Mouse (Mus musculus) urinary bladder, postnatal 25 days (tissue): ENCODE results near the gene Ank3.
A peak's percentile ranks its signal among the peaks of the same experiment; 100 is the strongest.

Experiments
- DNase-seq: peaks from one replicate; pipeline ENCODE4 v3.0.0; 2022; ENCODE audit warnings: low spot score

The Ank3 gene

DNA sequence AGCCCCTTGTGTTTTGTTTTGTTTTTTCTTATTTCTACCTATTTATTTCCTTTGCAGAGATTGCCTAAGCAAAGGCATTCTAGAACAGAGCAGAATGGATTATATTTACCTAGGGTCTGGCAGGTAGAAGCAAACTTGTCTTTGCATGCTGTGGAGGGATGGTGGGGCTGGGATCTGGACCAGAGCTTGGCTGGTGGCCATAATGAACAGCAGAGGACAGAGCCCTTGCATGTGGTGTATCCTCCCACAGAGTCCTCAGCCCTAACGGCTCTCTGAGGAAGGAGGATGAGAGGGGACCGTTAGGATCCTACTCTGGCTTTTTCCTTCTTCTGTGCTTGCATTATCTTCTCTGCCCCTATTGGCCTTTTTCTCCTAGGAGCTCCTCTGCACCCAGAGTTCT, 79.1 kb downstream of the Ank3 start:
- no peak for DNase-seq

DNA sequence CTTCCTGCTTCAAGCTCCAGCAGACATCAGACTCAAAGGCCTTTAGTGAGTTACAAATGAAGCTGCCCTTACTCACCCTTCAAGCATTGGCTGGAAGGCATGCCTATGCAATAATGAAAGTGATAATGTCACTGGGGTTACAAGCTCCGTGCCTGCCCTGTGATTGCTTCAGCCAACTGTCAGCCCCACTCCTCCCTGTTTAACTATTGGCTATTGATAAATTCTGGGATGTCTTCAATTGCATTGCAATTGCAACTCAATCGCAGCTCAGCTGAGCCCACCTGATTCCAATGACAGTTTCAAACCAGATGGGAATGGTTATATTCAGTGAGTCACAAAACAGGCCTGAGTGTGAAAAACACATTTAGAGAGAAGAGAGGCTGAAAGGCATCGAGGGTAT, 80.3 kb downstream of the Ank3 start:
- DNase-seq = no peak

DNA sequence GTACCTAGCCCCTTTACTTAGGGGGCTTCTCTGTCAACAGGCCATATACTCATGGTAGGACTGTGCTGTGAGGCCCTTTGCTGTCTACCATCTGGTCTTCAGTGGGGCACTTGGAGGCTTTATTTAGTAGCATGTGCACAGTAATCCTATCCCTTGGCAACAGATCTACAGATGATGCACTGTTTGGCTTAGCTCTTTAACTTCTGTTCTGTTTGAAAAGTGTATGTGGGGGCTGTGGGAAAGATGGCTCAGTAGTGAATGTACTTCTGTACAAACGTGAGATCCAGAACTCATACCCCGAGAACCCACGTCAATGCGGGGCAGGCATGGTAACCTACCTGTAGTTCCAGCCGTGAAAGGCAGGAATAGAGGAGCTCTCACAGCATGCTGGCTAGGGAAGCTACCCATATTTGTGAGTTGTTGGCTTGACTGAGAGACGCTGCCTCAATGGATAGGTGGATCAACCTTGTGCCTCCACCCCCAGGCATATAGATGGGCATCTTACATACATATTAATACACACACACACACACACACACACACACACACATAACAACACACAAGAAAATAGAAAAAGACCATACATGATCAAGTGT, 86.7 kb downstream of the Ank3 start:
- DNase-seq = no peak

DNA sequence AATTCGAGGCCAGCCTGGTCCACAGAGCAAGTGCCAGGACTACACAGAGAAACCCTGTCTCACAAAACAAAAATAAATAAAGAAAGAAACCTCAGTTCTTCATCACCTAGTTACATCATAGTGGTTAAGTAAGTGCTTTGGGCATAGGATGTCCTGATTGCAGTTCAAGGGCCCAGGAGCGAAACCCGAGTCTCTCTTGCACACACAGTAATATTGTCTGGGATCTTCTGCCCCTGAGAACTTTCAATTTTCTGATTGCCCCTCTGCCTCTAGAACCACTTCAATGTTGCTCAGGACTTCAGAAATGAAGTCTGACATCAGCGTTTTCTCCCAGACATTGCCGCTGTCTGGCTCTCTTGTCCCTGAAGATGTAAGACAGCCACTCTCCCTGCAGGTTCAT, 91.6 kb downstream of the Ank3 start:
- no peak for DNase-seq

DNA sequence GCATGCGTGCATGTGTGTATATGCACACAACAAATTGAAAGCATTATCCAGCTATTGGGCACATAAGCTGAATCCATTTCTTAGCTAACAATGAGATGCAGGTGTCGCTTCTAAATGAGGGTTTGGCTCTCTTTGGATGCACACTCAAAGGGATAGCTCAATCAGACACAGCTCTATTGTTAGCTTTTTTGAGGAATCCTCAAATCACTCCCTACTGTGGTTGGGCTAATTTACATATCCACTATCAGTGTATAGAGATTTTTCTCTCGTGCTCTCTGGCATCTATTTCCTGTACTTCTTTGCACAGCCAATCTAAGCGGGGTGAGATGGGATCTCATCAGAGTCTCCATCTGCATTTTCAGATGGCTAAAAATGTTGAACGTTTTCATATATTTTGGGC, 93.4 kb downstream of the Ank3 start:
- no peak for DNase-seq

DNA sequence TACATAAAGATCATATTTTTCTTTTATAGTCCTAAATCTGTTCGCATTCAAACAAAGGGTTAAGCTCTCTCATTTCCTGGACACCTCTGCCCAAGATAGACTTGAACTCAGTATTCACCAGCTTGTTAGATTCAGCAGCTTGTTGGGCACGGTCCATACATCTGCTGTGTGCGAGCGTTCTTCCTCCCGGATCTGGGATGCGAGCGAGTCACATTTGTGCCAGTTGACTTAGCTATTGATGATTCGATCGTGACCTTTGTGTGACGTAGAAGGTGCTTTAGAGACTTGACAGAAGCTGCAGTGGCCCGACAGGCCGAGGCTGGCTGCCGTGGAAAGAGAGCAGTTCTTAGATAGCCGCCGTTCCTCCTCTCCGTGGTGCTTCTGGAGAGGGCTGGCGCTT, 98.8 kb downstream of the Ank3 start:
- no peak for DNase-seq

DNA sequence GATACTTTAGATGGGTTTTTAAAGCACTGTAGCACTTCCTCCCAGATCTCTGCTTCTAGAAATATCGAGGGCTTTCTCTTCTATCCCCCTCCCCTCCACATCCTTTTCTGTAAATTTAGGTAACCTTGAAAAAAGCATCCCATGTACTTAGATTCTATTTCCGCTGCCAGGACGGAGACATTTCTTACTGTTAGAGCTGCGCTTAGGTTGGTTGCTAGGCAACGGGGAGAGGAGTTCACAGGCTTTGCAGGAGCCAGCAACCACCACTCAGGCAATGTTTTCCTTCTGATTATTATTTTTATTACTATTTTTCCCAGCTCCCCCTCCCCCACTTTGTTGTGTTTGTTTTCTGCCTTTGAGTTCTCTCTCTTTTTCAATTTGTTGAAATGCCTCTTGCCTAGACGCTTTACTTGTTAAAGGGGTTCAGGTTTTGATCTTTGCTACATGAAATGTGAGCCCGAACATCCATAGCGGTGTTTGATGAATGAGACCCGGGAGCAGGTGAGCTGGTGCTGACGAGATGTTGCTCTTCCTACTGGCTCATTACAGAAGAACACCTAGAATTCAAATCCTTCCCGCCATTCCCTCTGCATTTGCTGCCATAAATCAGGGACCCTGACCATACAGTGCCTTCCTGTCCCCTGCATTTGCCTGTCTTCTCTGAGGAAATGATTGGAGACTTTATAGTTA, 101.7 kb downstream of the Ank3 start:
- no peak for DNase-seq

DNA sequence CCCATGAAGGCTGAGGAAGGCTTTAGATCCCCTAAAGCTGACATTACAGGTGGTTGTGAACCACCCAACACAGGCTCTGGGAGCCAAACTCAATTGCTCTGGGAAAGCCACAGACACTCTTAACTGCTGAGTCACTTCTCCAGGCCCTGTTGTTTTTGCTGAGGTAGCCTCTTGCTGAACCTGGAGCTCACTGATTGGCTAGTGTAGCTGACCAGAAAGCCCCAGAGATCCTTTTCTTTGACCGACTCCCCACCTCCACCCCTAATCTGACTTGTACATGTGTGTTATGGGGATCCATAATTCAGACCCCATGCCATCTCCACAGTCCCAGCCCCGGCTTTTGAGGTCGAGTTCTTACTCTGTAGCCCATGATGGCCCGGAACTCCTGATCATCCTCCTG, 105.2 kb downstream of the Ank3 start:
- no peak for DNase-seq

DNA sequence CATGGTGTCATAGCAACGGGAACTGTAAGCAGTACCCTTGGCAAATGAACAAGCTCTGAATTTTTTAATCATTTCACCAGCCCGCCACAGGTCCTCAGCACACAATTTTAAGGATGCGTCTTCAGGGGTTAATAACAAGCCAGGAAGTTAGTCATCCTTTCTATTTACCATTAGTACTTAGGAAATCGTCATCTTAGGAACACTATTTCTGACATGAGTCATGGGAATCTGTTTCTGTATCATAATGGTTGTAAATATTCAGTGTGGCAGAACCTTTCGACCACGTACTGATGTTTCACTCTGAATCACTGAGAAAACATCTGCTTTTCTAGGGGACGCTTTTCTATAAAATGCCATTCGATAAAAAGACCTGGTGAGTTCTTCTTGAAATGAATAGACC, 109.1 kb downstream of the Ank3 start:
- DNase-seq = no peak

DNA sequence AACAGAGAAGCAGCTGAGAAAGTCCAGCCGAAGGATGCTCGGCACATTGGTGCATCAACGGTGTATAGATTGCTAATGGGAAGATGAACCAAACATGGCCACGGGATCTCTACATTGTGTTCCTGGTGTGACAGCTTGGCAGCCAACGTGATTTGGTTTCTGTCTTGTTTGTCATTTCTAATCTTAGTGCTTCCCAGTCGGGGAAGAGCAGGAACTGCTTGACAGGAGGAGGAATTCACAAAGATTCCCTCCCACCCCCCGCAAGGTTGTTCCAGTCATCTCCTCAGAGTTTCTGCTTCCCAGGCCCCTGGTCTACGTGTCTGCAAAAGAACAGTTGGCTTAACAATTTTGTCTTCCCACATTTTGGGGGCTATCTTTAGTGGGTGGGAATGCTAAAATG, 111.8 kb downstream of the Ank3 start:
- DNase-seq = no peak

DNA sequence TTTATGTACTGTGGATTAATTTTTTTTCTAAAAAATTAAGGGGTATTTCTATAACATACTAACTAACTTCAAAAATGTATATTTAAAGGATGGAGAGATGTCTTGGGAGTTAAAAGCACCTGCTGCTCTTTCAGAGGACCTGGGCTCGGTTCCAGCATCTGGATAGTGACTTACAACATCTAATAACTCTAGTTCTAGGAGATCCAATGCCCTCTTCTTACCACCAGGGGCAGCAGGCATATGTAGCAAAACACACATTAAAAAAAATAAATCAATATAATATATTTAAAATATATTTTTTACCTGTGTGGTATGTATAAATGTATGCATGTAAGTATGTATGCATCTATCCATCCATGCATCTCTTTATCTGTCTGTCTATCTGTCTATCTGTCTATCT, 112.7 kb downstream of the Ank3 start:
- no peak for DNase-seq

DNA sequence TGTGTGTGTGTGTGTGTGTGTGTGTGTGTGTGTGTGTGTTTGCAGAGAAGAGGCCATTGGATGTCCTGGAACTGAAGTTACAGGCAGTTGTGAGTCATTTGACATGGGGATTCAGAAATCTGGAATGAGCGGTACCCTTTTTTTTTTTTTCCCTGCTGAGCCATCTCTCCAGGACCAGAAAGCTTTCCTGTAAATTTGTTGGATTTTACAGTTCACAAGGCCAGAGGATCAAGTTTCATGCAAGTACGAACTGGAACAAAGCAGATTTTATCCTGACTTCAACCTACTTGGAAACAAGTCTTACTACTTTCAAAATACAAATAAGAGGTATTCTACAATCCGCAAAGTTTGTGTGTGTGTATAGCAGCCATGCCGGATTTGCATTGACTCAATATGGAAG, 123.4 kb downstream of the Ank3 start:
- DNase-seq = no peak

DNA sequence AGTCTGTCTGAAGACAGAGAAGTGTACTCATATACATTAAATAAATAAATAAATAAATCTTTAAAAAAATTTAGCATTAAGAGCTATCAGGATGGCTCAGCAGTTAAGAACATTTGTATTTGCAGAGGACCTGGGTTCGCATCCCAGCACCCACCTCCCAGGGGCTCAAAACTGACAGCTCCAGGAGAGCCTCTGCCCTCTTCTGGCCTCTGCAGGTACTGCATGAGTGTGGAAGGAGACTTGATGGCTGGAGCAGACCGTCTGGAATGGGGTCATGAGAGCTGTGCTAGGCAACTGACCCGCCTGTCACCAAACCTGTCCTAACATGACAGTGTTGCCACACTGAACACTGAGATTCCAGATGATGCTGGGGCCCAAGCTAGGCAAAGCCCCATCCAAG, 124.6 kb downstream of the Ank3 start:
- DNase-seq = no peak

DNA sequence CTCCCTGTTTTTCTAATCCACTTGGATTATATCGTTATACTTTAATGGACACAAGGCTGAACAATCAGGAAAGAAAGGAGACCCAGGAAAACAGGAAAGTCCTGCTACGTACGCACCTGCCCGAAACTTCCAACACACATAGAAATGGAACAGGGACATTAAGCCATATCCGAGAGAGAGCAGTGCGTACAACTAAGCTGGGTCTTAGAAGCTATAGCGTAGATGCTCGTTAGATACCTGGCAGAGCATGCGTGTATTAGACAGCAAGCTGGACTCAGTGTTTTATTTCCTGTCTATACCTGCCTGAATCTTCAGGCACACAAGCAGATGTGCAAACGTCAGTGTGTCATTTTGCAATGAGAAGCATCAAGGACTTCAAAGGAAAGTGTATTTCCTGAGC, 128.7 kb downstream of the Ank3 start:
- DNase-seq = no peak

DNA sequence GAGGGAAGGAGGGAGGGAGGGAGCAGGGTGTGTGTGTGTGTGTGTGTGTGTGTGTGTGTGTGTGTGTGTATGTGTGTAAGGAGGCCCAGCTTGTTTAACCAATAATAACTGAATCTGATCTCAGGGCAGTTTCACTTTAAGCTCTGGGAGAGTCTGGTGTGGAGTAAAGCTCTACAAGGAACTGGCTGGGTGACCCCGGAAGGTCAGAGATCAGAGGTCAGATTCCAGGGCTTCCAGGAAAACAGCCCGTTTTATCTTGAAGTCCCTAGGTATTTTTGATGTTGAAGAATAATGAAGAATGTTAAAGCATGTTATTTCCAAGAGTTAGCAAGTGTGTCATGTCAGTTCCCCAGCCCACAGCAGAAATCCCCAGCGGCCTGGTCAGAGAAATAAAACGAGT, 130.2 kb downstream of the Ank3 start:
- DNase-seq = no peak

DNA sequence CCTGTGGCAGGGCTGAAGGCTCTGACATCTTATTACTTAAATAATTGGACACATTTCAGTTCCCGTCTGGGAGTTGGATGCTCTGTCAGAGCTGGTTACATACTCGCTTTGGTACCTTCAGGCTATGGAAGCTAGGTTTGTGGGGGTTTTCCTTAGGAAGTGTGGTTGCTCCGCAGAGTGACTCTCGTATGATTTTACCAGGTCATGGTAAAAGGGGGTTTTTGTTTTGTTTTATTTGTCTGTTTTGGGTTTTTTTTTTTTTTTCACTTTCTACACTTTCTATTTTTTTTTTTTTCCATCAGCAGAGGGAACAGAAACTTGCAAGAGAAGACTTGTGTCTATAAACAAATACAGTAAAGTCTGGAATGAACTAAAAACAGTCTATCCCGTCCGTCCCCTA, 131.8 kb downstream of the Ank3 start:
- no peak for DNase-seq

DNA sequence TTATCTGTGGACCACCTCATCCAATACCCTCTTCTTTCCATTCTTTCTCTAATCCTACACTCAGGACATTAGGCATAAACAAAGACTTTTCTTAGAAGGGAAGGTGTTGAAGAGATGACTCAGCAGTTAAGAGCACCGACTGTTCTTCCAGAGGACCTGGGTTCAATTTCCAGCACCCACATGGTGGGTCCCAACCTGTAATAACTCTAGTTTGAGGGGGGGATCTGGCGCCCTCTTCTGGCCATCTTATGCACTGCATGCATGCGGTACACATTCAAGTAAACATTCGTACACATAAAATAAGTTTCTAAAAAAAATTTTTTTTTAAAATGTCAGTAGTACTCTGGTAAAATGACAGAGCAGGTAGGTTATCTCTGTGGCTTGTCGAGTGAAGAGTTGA, 133.0 kb downstream of the Ank3 start:
- DNase-seq = no peak

DNA sequence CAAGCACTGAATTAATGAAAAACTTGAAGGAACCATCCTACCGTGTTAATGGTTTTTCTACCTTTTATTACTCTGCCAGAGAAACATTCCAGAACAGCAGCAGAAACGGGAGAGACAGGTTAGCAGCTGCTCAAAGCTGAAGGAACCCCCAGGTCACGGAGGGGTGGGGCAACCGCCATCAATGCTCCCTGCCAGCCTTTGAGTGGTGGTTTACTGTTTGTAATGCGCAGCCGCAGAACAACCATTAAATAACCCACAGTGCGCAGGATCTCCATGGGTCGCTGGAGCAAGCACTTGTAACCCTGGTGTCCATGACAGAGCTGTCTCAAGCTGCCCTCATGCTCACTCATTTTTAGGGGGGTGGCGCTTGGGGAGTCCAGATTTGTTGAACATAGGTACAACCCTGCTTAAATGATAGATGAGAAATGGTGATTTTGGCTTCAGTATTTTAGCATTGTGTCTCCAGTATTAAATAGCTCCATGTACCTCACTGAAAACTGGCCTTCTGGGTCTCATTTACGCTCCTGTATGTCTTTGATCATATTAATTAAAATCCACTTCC, 133.7 kb downstream of the Ank3 start:
- DNase-seq = no peak

DNA sequence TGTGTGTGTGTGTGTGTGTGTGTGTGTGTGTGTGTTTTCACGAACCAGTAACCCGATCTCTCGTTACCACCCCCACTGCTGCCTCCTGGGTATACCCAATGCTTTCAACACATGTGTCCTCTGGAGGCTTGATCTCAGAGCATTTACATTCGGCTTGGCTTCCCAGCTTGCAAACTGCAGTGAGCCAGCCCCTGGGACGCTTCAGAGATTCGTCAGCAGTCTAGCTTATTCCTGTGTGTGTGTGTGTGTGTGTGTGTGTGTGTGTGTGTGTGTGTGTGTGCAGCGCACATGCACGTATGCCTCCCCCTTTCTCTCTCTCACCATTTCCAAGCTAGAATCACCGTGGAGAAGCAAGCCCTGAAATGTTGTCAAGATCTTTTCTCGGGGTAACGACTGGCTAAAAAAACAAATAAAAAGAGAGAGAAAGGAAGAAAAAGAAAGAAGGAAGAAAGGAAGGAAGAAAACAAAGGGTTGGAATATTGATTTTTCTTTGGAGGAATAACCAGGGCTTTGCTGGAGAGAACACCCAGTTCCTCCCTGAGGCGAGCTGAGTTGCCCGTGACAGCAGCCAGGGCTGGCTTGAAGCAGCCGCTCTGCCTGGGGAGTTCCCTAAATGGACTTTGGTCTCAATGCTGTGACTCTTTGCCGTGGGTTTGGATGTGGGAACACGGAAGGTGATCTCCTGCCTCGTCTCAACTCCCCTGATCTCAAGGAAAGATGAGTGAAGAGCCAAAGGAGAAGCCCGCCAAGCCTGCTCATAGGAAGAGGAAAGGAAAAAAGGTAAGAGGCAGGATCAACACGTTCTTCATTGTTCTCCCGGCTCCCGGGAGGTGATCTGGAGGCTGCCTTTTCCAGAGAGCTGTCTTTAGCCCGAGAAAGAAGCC, 135.2 kb downstream of the Ank3 start:
- peak; percentile 19 for DNase-seq

DNA sequence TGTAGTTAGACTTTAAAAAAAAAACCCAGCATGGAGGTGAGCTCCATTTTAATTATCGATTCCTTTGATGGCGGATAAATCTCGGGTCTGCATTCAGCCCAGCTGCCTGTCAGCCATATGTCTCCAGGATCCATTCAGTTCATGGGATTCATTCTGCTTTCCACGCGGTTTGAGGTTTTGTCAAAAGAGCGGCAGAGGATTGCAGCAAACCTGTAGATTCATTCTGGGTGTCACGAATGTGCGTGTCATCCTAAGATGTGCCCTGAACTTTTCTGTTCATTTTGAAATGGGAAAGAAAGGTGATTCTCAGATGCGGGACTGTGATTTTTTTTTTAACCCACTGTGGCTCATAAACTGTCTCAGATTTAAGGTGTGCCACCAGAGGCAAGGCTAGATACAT, 136.1 kb downstream of the Ank3 start:
- no peak for DNase-seq

DNA sequence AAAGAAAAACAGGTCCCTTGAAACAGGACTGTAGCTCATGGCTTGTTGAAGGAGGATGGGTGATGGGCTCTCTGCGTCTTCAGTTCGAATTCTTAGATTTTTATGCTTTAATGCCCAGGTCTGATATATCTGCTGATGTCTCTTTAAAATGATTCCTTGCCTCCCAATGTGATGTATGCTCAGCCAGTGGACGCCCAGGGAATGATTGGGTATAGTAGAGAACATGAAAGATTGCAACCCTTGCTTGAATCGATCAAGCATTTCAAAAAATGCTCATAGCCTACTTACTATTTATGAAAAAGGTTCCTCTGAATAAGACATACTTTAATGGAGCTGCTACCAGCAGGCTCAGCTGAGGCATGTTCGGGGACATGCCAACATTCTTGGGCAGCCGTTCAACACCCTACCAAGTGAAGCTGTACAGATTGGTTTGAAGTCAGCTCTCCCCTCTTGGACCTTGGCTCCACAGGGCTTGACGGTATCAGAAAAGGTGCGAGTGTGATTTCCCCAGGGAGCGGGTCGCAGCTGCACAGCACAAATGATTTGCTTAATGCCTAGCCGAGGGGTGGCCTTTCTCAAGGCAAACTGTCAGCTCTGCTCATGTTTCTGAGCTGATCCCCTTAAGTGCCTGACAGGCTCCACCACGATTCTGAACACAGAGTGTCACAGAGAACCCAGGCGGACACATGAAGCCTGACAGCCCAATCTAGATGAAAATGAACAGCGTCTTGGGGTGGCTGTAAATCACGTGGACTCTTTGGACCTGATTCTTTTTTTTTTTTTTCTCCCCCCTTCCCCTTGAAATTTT, 136.8 kb downstream of the Ank3 start:
- DNase-seq = no peak

DNA sequence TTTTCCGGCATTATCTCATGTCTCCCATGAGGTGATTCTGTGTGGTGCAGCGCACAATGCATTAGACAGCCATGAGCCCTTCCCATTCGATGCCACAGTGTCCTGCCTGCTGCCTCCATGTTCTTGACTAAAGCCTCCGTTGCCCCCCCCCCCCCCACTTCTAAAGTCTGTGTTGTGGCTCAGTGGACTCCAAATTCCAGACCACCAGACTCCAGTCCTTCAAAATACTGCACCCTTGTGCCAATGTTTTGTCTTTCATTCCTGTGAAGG, 137.3 kb downstream of the Ank3 start:
- no peak for DNase-seq
